Mouse (Mus musculus): ENCODE measurements around the gene Ugt1a6b. TPM values are rescaled to one million over a fixed set of nuclear protein-coding genes. Genes with fewer than 3 reads are reported as not detected.

Gene Ugt1a6b
- total RNA-seq, 2 experiments from 2014 or later: 0.81 to 1.5 TPM

DNA sequence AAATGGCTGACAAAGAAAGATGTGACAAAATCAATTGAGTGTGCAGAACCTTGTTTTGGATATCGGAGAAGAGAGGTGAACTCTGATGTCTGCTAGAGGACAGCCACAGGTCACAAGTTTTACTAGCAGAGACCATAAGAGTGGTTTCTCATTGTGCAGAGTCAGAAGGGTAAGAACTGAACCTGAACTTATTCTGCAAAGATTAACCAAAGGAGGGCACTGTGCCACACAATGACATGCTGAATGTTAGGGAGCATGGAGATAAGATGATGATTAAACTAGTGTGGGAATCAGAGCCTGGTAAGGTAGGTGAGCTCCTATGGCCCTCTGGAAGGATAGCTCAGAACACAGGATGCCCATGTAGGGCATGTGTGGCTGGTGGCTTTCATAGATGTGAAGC is 92.6 kb downstream of the Ugt1a6b start:
- no peak for DNase-seq (ENCODE audit: low spot score in 2 of 2)

DNA sequence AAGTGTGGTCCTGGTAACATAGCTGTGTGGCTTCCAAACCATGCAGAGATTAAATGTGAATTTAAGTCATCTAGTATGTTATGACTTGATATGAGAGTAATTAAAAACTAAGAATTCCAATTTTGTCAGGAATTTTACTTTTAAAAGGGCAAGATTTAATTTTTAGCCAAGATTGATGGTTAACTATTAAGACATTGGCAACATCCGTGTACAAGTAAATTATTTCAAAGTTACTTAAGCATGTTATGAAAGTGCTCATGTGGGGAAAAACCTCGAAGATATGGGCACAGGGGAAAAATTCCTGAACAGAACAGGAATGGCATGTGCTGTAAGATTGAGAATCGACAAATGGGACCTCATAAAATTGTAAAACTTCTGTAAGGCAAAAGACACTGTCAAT is 94.4 kb downstream of the Ugt1a6b start:
- DNase-seq (ENCODE audit: low spot score in 2 of 2): no peak

DNA sequence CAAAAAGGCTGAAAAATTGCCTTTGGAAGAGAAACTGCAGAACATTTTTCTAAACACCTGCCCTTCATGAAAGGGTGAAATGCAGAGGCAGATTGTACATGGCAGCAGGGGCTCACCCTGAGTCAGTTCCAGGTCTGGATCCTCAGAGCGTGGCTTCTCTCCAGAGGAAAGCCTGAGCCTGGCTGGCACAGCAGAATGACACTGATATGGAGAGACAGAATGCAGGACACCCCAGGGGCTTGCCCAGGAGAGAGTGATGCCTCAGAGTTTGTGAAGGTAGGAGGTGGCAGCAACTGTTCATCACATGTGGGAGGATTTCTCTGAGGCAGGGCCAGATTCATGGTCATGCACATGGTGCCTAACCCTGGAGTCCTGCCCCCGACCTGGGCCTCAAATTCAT is 96.9 kb downstream of the Ugt1a6b start:
- no peak for DNase-seq (ENCODE audit: low spot score in 2 of 2)

DNA sequence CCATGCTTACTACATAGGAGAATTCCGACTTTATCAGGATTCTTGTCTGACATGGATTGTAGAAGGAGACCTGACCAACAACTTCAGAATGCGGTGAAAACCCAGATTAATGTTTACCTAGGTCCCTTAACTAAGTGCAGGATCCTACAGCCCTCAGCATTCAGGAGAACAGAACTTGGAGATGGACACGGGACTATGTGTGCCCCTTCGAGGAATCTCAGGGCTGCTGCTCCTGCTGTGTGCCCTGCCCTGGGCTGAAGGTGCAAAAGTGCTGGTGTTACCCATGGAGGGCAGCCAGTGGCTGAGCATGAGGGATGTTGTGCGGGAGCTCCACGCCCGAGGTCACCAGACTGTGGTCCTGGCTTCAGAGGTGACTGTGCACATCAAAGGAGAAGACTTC is 97.4 kb downstream of the Ugt1a6b start, which contains the start of gene Ugt1a2:
Ugt1a2 (plus strand) TSS at position 146 of the 400 bp plus-strand sequence.
- DNase-seq (ENCODE audit: low spot score in 2 of 2): no peak

DNA sequence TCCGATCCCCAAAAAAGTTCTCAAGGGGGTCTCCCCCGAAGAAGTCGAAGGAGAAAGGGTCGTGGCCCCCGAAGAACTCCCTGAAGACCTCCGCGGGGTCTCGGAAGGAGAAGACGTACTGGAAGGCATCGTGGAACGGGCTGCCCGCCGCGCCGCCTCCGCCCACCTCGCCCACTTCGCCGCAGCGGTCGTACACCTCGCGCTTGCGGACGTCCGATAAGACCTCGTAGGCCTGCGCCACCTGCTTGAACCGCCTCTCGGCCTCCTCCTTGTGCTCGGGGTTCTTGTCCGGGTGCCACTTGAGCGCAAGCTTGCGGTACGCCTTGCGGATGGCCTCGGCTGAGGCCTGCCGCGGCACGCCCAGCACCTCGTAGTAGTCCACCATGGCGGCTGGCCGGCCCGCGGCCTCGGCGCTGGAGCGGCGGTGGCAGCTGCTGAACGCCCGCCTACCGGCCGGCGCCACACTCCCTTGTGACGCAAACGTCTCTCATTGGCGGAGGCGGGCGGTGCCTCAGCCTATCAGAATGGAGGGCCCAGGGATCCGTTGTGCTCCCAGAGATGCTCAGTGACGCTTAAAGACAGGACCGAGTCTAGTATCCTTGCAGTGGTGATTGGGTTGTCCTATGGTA is 102.4 kb downstream of the Ugt1a6b start, which contains the start of gene Dnajb3:
Dnajb3 (minus strand) TSS at position 489 of the 629 bp plus-strand sequence.
- peak; percentile 61 to 80 for DNase-seq (ENCODE audit: low spot score in 2 of 2)

DNA sequence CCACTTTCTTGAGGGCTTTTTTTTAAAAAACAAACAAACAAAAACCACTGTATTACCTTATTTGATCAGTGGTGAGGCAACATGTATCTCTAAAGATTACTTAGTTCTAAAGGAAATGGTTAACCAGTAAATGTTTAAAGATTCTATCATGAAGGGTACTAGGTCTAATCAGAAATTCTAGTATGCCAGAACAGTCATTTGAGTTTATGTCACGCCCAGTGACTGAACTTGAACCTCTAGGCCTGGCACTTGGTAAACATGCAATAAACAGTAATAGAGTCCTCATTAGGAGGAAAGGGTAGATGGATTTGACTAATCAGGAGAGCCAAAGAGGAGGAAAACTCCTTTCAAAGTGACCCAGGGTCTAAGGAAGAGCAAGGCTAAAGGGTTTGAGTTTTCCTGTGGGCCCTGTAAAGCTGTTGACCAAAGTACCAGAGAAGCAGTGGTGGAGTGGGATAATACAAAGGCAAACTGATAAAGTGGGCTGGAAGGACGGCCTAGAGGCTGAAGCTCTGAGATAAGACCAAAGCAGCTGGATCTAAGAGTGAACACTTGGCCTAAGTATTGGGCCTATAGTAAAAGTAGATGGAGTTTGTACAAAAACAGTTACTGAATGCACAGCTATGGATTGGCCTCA is 103.9 kb downstream of the Ugt1a6b start:
- no peak for DNase-seq (ENCODE audit: low spot score in 2 of 2)

DNA sequence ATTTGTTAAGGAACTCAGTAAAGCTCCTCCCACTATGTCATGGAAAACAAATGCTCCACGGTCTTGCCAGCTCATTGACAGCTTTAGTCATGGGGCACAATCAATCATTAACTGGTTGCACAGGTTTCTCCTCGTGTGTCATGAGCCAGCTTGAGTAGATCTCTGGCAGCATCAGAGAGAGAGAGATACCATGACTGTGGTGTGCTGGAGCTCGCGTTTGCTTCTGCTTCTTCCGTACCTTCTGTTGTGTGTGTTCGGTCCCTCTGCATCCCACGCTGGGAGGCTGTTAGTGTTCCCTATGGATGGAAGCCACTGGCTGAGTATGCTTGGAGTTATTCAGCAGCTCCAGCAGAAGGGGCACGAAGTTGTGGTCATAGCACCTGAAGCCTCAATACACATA is 108.8 kb downstream of the Ugt1a6b start, which contains the start of gene Ugt1a1:
Ugt1a1 (plus strand) TSS at position 148 of the 400 bp plus-strand sequence.
- DNase-seq (ENCODE audit: low spot score in 2 of 2): peak in 1 of 2 experiments; percentile 16

DNA sequence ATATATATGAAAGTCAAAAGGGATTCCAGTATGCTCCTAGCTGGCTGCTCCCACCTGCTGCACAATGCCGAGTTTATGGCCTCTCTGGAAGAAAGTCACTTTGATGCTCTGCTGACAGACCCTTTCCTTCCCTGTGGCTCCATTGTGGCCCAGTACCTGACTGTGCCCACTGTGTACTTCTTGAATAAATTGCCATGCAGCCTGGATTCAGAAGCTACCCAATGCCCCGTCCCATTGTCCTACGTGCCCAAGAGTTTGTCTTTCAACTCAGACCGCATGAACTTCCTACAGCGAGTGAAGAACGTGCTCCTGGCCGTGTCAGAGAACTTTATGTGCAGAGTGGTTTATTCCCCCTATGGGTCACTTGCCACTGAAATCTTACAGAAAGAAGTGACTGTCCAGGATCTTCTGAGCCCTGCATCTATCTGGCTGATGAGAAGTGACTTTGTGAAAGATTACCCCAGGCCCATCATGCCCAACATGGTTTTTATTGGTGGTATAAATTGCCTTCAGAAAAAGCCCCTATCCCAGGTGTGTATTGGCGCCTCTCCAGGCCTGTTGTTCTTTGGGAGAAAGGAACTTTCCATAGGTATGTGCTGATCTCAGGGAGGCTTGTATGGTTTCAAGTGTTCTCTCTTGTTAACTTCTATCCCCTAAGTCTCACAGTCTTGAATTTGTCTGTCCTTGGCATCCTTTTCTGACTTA is 109.4 kb downstream of the Ugt1a6b start:
- peak in 1 of 2 experiments; percentile 18 for DNase-seq (ENCODE audit: low spot score in 2 of 2)

DNA sequence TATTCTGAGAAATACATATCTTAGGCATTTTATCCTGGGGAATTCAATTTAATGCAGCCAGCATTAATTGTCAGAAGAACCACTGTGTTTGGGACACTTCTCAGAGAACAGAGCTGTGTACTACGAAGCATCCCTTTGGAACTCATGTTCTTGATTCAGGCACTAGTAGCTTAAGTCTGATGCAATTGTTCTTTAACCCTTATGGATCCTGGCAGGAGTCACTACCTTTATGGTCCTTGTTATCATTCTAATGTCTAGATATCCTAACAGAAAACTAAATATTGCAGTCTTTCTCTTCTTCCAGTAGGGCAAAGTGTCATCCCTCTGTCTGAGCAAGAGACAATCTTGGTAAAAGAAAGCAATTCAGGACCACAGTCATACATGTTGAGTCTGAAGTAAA is 110.0 kb downstream of the Ugt1a6b start:
- DNase-seq (ENCODE audit: low spot score in 2 of 2): no peak

DNA sequence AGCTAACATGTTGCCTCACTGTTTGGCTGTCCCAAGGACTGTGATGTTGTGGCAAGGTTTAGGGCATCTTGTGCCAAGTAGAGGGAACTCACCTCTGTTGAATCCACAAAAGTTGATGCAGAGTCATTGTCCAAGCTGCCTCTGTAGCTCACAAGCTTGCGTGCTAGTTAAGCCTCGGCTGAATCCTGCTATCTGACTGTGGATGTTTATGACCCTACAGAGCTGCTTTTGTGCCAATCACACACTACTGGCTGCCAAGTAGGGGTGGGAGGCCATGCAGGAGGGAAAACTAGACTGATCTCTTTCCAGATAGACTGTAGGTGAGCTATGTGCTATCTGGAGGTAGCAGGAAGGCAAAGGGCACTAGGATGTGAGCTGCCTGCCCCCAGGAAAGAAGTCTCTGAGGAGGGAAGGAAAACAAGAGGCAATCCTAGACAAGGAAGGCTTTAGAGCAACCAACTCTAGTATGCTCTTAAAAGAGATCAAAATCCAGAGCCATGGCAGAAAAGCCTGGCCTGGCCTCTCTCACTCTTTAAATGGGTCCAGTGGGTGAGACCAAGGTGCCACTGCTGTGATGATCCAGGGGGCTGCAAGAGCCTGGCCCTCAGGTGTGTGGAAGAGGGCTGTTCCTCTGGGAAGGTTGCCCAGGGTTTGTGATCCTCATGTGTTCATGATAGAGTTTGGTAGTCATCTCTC is 110.9 kb downstream of the Ugt1a6b start:
- peak in 1 of 2 experiments; percentile 28 for DNase-seq (ENCODE audit: low spot score in 2 of 2)

DNA sequence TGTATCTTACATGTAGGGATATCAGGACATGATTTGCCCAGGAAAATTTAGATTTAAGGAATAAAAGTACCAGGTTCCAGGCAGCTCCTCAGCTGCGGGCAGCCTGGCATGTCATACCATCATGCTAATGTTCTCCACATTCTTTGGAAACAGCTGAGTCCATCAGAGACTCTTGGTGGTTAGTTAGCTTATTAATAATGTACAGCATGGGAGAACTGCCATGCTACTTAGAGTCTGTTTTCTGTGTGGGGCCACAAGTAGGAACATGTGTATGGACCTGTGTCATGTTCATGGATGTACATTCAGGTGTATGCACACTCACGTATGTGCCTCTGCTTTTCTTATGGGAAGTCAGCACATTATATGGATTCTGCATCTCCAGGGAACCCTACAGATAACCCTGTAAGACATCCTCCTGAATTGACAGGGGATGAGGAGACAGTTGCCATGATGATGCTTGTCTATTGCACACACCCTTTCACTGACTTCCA is 111.5 kb downstream of the Ugt1a6b start:
- DNase-seq (ENCODE audit: low spot score in 2 of 2): peak in 1 of 2 experiments; percentile 9

DNA sequence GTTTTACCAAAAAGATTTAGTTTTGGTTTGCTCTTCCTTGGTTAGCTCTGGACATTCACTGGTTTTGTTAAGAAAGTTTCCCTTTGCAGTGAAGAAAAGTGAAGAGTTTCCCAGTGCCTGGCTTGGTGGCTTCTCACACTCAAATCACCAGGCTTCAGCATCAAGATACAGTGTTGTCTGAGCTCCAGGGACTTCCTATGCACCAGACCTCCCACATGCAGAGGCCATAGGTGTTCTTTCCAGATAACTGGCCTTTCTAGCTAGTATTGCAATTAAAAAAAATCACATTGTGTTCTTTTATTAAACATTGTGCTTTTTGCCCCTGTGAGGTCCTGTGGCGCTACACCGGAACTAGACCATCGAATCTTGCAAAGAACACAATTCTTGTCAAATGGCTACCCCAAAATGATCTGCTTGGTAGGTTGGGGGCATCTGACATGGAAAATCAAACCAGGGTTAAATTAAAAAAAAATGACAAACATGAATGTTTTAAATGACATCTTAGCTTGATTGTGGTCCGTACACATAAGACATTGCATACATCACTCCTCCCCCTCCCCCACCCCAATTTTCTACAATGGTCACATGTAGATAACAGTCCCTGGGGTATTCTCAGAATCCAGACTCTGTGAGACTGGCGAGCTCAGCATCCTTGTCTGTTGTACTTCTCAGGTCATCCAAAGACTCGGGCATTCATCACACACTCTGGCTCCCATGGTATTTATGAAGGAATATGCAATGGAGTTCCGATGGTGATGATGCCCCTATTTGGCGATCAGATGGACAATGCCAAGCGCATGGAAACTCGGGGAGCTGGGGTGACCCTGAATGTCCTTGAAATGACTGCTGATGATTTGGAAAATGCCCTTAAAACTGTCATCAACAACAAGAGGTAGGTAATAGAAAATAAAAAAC is 112.7 kb downstream of the Ugt1a6b start:
- DNase-seq (ENCODE audit: low spot score in 2 of 2): peak in 1 of 2 experiments; percentile 9

DNA sequence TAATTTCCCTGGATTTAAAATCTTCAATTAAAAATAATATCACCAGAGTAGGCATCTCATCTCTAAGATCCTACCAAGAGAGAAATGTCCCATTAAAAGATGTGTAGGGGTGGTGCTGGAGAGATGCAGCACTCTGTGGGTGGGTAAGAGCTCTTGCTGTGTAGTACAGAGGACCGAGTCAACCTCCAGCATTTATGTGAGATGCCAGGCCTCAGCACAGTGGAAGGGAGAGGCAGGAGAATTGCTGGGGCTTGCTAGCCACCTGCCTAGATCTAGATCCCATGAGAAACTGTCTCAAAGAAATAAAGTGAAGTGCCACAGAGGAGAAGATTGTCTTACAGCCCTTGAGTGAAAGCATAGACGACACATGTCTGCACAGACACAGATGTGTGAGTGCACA is 113.5 kb downstream of the Ugt1a6b start:
- peak in 1 of 2 experiments; percentile 10 for DNase-seq (ENCODE audit: low spot score in 2 of 2)

DNA sequence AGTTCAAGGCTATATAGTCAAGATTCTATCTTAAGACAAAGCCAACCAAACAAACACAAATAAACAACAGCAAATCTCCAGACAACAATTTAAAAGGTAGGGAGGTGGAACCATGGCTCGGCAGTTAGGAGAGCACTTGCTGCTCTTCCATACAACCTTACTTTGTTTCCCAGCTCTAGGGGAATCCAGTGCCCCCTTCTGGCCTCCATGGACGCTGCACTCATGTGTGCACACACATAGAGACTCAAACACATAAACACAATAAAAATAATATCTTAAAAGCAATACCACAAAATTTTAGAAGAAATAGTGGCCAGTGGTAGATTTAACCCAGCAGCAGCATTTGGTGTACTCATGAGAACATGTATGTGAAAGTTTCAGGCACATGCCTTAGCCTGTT is 114.1 kb downstream of the Ugt1a6b start:
- peak in 1 of 2 experiments; percentile 15 for DNase-seq (ENCODE audit: low spot score in 2 of 2)

DNA sequence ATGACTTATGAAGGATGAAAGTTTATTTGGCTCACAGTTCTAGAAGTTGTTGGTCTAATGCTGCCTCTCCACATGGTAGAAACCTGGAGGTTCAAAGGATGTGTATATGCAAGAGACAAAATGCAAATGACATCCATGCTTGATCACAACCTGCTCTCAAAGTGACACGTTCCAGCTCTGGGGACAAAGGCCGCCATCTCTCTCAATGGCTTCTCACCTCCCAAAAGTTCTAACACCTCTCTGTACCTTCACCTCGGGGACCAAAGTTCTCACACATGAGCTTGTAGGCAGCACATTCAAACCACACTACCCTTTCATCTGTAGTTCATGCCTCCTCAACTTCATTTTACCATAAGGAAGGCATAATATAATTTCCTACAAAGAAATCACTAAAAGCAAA is 114.5 kb downstream of the Ugt1a6b start:
- peak in 1 of 2 experiments; percentile 13 for DNase-seq (ENCODE audit: low spot score in 2 of 2)

DNA sequence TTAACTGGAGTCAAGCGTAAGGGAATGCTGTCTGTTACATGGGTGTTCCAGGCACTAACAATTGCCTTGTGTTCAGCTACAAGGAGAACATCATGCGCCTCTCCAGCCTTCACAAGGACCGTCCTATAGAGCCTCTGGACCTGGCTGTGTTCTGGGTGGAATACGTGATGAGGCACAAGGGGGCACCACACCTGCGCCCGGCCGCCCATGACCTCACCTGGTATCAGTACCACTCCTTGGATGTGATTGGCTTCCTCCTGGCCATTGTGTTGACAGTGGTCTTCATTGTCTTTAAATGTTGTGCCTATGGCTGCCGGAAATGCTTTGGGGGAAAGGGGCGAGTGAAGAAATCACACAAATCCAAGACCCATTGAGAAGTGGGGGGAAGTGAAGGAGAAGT is 115.0 kb downstream of the Ugt1a6b start:
- peak; percentile 28 to 43 for DNase-seq (ENCODE audit: low spot score in 2 of 2)

DNA sequence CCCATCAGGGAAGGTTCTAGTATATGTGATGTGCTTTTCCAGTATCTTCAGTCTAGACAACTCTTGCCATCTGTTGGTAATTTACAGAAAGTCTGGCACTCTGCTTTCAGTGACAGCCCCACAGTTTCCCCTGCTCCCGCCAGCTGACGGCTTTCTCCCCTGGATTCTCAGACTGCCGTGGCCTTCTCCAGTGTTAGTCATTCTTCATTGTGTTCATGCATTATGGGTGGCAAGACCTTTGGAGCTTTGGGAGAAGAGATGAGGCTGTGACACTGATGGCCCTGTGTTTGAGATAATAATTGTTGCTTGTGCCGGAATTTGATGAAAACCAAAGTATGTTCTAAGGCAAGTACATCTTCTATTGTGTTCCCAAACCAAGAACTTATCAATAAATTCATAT is 115.5 kb downstream of the Ugt1a6b start:
- DNase-seq (ENCODE audit: low spot score in 2 of 2): no peak

DNA sequence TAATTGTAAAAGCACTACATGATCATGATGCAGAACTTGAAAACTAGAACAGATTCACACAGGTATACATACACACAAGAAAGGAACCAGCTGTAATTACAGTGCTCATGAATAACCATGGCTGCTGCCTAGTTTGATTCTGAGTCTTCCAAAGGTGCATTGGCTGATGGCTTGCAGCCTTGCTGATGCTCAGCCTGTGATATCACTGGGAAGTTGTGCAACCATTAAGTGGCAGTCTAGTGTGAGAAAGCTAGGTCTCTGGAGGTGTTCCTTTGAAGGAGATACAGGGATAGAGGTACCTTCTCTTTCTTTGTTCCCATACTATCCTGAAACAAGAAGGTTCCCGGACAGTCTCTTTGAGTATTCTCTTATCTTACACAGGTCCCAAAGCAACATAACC is 116.0 kb downstream of the Ugt1a6b start:
- DNase-seq (ENCODE audit: low spot score in 2 of 2): peak in 1 of 2 experiments; percentile 22

DNA sequence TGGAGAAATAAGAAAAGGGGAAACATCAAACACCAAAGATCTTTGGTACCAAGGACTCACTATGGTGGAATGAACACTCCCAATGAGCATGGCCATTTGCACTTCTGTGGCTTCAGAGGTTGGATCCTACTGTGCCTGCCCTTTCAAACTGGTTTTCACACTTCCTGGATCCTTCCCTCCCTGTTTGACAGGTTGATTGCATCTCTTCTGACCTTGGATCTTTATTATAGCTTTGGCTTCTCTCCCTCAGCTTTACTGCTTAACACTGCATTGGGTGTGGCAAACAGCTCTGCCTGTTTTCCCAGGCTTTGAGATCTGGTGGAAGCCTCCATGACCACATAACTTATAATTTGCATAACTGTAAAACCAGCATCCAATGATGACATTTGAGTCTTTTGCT is 117.3 kb downstream of the Ugt1a6b start:
- peak in 1 of 2 experiments; percentile 21 for DNase-seq (ENCODE audit: low spot score in 2 of 2)

DNA sequence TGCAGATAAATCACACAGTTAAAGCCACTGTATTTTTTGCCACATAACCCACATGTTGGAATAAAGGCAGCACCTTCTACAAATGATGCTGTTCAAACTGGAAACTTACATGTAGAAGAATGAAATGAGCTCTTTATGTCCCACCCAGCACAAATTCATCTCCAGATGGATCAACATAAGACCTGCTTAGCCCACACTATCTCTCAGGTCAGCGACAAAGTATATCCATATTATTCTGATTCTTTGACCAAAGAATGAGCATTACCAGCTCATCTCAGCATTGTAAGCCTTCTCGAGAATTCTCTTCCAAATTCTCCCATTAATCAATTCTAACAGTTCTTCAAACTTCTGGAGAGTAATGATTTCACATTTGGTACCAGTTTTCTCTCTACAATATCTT is 119.2 kb downstream of the Ugt1a6b start:
- peak in 1 of 2 experiments; percentile 0 for DNase-seq (ENCODE audit: low spot score in 2 of 2)

Measured in gastrocnemius, postnatal 4 days (tissue).